Mouse (Mus musculus) limb, embryonic 10.5 days (tissue): ENCODE measurements at regions not wholly inside any gene's neighbourhood (a gene's known extent, or its start where the extent isn't known, plus 50 kb on each side); places are given as distances from the start of the nearest gene placed in this dataset.

ENCODE experiments used
- DNase-seq: peaks from one replicate; pipeline ENCODE4 v3.0.0-alpha.2; 2017; ENCODE audit warnings: low spot score
- H3K27ac ChIP-seq: fragments of 300-500 bp; sonication (generic); 2 replicates; pipeline ENCODE4 v1.5.1; 2016; ENCODE audit warnings: mild to moderate bottlenecking
- H3K27me3 ChIP-seq: fragments of 300-500 bp; sonication (generic); 2 replicates; pipeline ENCODE4 v1.6.1; 2016; ENCODE audit warnings: low read depth, mild to moderate bottlenecking; ENCODE audit not compliant: poor library complexity, severe bottlenecking
- H3K36me3 ChIP-seq: fragments of 300-500 bp; sonication (generic); 2 replicates; pipeline ENCODE4 v1.6.1; 2016; ENCODE audit warnings: mild to moderate bottlenecking, moderate library complexity
- H3K4me1 ChIP-seq: fragments of 300-500 bp; sonication (generic); 2 replicates; pipeline ENCODE4 v1.6.1; 2016
- H3K4me3 ChIP-seq: fragments of 300-500 bp; sonication (generic); 2 replicates; pipeline ENCODE4 v1.5.1; 2016; ENCODE audit warnings: mild to moderate bottlenecking, moderate library complexity
- H3K9me3 ChIP-seq: fragments of 300-500 bp; sonication (generic); replicated peaks from 2 replicates; pipeline ENCODE4 v1.6.1; 2016; ENCODE audit warnings: mild to moderate bottlenecking
- WGBS: fragments of 180-500 bp; shearing (Covaris S2); methylation state at CpG from one replicate; pipeline ENCODE4 v1.1.7; 2016; 5-methylcytosine and 5-hydroxymethylcytosine counted together

- no peak overlapping the region for H3K27ac ChIP-seq
- H3K36me3 ChIP-seq: no peaks in the 10 kb centered on the region
- H3K4me1 ChIP-seq: no peaks in the 10 kb centered on the region
- no peaks in the 10 kb centered on the region for H3K9me3 ChIP-seq
- WGBS: 86% methylated on average over 2 of the region's 2 CpGs
- no peaks in the 10 kb centered on the region for H3K27me3 ChIP-seq
- no peak for DNase-seq
- no peak overlapping the region for H3K4me3 ChIP-seq
Observed at GRCm38 (mm10) chr9:34348442-34348841, 137.3 kb upstream of the Kirrel3 start.

DNA sequence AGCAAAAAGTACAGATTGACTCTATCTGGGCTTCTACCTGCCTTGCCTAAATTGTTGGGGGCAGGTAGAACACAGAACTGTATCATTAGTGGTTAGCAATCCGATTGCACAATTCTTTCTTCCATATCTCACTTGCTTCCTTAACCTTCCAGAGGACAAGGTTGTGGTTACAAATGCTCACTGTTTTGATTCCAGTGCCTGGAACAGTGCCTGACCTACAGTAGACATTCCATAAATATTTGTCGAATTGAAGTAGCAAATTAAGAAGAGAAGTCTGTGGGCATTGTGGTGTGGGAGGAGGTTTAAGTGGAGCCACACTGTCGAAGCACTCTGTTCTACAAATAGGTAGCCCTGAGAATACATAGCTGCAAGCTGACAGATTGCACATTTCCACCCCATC is 135.7 kb upstream of the Kirrel3 start:
- Histone ChIP-seq H3K27me3 (no peaks in the 10 kb centered on the region), H3K4me1 (no peaks in the 10 kb centered on the region), H3K36me3 (no peaks in the 10 kb centered on the region), H3K9me3 (no peaks in the 10 kb centered on the region), H3K4me3 (no peak overlapping the region), H3K27ac (no peak overlapping the region)
- 88% methylated on average over 3 of the region's 3 CpGs for WGBS
- no peak for DNase-seq

GRCm38 (mm10) chr9:34353744-34354143 is 131.9 kb upstream of the Kirrel3 start:
- no peak overlapping the region for H3K4me3 ChIP-seq
- no peak overlapping the region for H3K27ac ChIP-seq
- no peaks in the 10 kb centered on the region for H3K9me3 ChIP-seq
- no peaks in the 10 kb centered on the region for H3K4me1 ChIP-seq
- H3K27me3 ChIP-seq: no peaks in the 10 kb centered on the region
- no peak for DNase-seq
- H3K36me3 ChIP-seq: no peaks in the 10 kb centered on the region
- 83% methylated on average over 9 of the region's 9 CpGs for WGBS

- H3K27me3 ChIP-seq: no peaks in the 10 kb centered on the region
- H3K4me1 ChIP-seq: no peaks in the 10 kb centered on the region
- H3K36me3 ChIP-seq: no peaks in the 10 kb centered on the region
- 73% methylated on average over 6 of the region's 6 CpGs for WGBS
- H3K9me3 ChIP-seq: no peaks in the 10 kb centered on the region
- H3K27ac ChIP-seq: no peak overlapping the region
- no peak for DNase-seq
- no peak overlapping the region for H3K4me3 ChIP-seq
Observed at GRCm38 (mm10) chr9:34354723-34355316, 130.9 kb upstream of the Kirrel3 start.

DNA sequence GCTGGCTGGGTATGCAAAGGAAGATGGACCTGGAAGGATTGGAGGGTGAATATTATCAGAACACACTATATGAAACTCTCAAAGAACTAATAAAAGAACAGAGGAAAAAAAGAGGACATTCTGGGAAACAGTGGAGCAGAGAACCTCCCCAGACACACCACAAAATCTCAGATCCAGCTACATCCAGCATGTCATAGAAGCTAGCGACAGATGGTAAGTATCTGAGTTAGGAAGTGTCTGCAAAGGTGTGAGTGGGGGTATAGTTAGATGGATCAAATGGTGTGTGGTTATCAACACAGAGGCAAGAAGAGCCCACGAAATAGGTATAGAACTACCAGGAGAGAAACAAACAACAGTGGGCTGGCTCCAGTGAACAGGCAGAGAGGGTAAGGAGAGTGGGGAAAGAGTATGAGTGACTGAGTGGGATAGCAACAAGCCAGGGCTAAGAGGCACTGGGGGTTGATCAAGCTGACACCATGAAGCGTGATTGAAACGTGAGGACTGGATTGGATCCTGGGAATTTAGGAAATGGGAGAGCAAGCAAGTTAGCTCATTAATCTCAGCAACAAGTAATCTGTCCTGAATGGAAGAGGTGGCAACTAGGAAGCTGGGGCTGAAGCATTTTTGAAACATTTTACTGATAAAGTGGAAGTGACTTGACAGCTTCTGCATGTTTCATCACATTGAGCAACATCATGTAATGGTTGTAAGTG is 114.9 kb upstream of the Kirrel3 start:
- Histone ChIP-seq H3K4me1 (no peaks in the 10 kb centered on the region), H3K9me3 (no peaks in the 10 kb centered on the region), H3K27ac (no peak overlapping the region), H3K36me3 (no peaks in the 10 kb centered on the region), H3K4me3 (no peak overlapping the region), H3K27me3 (no peaks in the 10 kb centered on the region)
- DNase-seq: no peak
- WGBS: 71% methylated on average over 4 of the region's 4 CpGs

DNA sequence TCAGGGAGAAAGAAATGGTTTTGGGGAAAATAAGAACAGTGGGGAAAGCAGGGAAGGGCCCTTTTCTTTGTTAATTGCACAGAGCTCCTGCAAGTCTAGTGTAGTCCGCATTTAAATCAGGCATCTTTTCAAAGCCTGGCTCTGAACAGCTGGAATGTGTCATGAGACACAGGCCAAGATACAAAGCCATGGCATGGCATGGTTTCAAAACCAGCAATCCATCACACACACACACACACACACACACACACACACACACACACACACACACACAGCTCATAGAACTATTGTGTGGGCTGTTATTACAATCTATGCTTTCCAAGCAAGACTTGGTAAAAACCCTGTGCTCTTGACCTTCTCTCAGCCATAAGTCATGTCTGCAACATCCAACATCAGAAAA is 110.5 kb upstream of the Kirrel3 start:
- Histone ChIP-seq H3K4me1 (no peaks in the 10 kb centered on the region), H3K36me3 (no peaks in the 10 kb centered on the region), H3K9me3 (no peaks in the 10 kb centered on the region), H3K27ac (no peak overlapping the region), H3K27me3 (no peaks in the 10 kb centered on the region), H3K4me3 (no peak overlapping the region)
- no peak for DNase-seq
- WGBS: 85% methylated on average over 1 of the region's 1 CpGs

DNA sequence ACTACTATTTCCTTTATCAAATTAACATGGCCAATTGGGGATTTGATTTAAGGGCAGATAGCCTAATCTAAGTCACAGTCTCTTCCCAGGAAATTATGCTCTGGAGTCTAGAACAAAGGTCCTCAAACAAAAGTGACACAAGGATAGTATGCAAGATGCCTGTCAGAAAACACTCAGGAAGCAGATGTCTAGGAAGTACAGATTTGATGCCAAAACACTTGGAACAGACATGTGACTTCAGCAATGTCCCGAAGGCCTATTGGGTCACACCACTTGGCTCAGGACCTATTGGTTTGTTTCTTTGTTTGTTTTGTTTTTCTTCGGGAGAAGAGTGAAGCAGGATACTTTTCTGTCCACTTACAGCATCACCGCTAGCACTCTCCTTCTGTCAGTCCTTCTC is 105.7 kb upstream of the Kirrel3 start:
- 87% methylated on average over 3 of the region's 3 CpGs for WGBS
- Histone ChIP-seq H3K27me3 (no peaks in the 10 kb centered on the region), H3K36me3 (no peaks in the 10 kb centered on the region), H3K27ac (no peak overlapping the region), H3K4me1 (no peaks in the 10 kb centered on the region), H3K4me3 (no peak overlapping the region), H3K9me3 (no peaks in the 10 kb centered on the region)
- DNase-seq: no peak

- WGBS: 85% methylated on average over 3 of the region's 3 CpGs
- H3K4me1 ChIP-seq: no peaks in the 10 kb centered on the region
- no peak for DNase-seq
- H3K27ac ChIP-seq: no peak overlapping the region
- no peaks in the 10 kb centered on the region for H3K27me3 ChIP-seq
- H3K9me3 ChIP-seq: no peaks in the 10 kb centered on the region
- no peaks in the 10 kb centered on the region for H3K36me3 ChIP-seq
- H3K4me3 ChIP-seq: no peak overlapping the region
Observed at GRCm38 (mm10) chr9:34381601-34382000, 104.1 kb upstream of the Kirrel3 start.

DNA sequence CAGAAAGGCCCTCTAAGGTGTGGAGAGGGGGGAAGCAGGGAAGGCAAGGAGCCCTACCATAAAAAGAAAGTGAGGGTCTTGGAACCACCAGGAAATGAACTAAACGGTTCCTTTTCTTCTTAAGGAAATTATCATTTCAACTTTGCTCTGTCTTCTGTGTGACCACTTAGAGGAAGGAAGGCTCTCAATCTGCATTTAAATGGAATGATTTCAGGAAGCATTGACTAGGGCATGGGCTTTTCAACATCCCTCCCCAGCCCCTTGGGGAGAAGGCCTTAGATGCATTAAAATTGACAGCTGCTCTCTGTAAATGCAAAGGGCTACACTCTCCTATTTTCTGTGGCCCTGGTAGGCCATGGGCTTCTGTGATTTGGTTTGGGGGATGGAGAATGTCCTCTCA is 103.5 kb upstream of the Kirrel3 start:
- no peaks in the 10 kb centered on the region for H3K4me1 ChIP-seq
- 53% methylated on average over 1 of the region's 1 CpGs for WGBS
- H3K27ac ChIP-seq: no peak overlapping the region
- no peak overlapping the region for H3K4me3 ChIP-seq
- H3K36me3 ChIP-seq: no peaks in the 10 kb centered on the region
- no peak for DNase-seq
- no peaks in the 10 kb centered on the region for H3K9me3 ChIP-seq
- no peaks in the 10 kb centered on the region for H3K27me3 ChIP-seq

GRCm38 (mm10) chr9:34386071-34386470 is 99.6 kb upstream of the Kirrel3 start:
- DNase-seq: no peak
- H3K36me3 ChIP-seq: no peaks in the 10 kb centered on the region
- no peak overlapping the region for H3K27ac ChIP-seq
- no peaks in the 10 kb centered on the region for H3K4me1 ChIP-seq
- H3K4me3 ChIP-seq: no peak overlapping the region
- no peaks in the 10 kb centered on the region for H3K27me3 ChIP-seq
- 74% methylated on average over 4 of the region's 4 CpGs for WGBS
- H3K9me3 ChIP-seq: no peaks in the 10 kb centered on the region

- DNase-seq: no peak
- WGBS: 78% methylated on average over 6 of the region's 6 CpGs
Observed at GRCm38 (mm10) chr9:34393042-34393441, 92.7 kb upstream of the Kirrel3 start.

DNA sequence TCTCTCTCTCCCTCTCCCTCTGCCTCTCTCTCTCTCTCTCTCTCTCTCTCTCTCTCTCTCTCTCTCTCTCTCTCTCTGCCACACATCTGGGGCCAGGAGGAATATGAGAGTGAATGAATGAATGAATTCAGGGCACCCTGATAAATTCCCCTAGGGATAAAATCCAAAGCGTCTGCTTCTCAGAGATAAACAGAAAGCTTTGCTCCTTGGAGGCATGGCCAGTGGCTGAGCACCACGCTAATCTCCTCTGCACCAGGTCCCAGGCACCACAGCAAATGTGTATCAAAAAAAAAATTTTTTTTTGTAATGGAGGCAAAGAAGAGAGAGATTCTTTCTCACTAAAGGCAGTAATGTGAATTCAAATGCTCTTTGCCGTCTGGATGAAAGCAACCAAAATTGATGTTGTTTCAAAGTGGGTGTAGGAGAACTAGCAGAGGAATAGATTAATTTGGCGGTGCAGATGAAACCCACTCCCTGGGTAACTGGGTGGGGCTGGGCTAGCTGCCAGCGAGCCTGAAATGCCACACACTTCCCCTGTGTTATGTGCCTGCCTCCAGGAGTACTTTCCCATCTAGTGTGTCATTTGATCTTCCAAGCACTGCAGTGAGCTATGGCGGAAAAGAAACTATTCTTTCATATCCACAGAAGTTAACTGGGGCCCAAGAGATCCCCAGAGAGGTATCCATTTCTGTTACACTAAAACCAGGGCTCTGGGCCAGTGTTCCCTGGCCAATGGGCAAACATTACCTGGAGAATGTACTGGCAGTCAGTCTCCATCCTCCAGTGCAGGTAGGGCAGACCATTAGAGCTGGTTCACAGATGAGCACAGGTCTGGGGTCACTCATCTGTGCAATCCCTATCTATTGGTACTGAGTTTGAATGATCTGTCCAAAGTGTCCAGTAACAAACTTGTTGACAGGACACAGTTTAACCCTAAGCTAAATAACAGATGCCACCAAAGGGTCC is 89.6 kb upstream of the Kirrel3 start:
- DNase-seq: no peak
- Histone ChIP-seq H3K27me3 (no peaks in the 10 kb centered on the region), H3K27ac (no peak overlapping the region), H3K4me3 (no peak overlapping the region), H3K9me3 (no peaks in the 10 kb centered on the region), H3K36me3 (no peaks in the 10 kb centered on the region), H3K4me1 (0 out of 2 replicates have a peak, but pooled peaks cover 7% of the 10 kb centered on the region)
- WGBS: 49% methylated on average over 6 of the region's 6 CpGs

More at GRCm38 (mm10) chr9:34393042-34393441, 92.7 kb upstream of the Kirrel3 start:
- H3K36me3 ChIP-seq: no peaks in the 10 kb centered on the region
- H3K27ac ChIP-seq: no peak overlapping the region
- H3K4me1 ChIP-seq: 0 out of 2 replicates have a peak, but pooled peaks cover 7% of the 10 kb centered on the region
- H3K27me3 ChIP-seq: no peaks in the 10 kb centered on the region
- no peak overlapping the region for H3K4me3 ChIP-seq
- no peaks in the 10 kb centered on the region for H3K9me3 ChIP-seq

DNA sequence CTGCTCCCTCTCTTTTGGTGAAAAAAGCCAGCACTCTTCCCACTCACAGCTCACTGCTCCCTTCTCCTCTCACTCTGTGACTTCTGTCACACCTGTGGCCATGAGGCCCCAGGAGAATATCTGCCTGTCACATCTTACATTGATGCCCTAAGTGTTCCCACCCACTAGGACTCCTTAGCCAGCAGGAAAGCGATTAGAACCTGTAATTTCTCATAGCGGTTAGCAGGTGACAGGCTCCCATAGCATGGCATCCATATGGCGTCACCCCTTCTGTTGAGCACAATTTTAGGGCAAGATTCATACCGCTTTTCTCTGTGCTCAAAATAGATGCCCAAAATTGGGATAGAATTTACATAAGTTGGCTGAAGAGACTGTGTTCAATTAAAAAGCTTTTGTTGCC is 74.0 kb upstream of the Kirrel3 start:
- Histone ChIP-seq H3K36me3 (no peaks in the 10 kb centered on the region), H3K9me3 (no peaks in the 10 kb centered on the region), H3K27ac (no peak overlapping the region), H3K27me3 (no peaks in the 10 kb centered on the region), H3K4me3 (no peak overlapping the region), H3K4me1 (peaks cover 7% of the 10 kb centered on the region; the same call in 1 of the 2 replicates)
- no peak for DNase-seq
- WGBS: 82% methylated on average over 4 of the region's 4 CpGs
